Comparison of ENCODE assay signal across 17 mouse cellular contexts in the genomic region with DNA sequence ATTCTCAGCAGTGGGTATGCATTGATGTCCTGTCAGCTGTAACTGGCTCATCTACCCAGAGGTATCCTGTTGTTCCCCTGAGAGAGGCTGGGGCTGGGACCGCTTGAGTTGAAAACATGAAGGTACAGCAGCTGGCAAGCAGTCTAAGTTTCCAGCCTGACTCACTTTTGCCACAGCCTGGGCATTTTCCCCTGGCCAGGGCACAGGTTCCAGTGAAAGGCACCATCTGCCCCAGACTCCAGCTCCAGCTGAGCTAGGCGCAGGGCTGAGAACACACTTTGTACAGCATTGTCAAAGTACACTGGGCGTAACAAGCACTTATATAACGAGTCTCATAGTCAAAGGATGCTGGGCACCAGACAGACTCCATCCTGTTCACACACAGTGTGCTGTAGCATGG. TPM values are rescaled to one million over a fixed set of nuclear protein-coding genes. Genes with fewer than 3 reads are reported as not detected.
DNase-seq lines count a peak whose midpoint lies in the region; ATAC-seq and TF ChIP-seq lines count a peak whose summit lies in the region.
"Had no signal": no experiment of that assay in that cellular context is flagged by ENCODE, and none has a peak within 500 bp of the region (broad histone marks: within the 10 kb centered on the region; RNA-seq: fewer than 3 reads in every experiment).

No protein-coding gene starts in this region.

- H3K36me3 ChIP-seq in kidney, adult 2 months (ENCODE audit: control insufficient read depth, insufficient read depth, low read length) = no peaks in the 10 kb centered on the region
- H3K36me3 ChIP-seq: forebrain, embryonic 12.5 days; heart, embryonic 10.5 days; hindbrain, embryonic 10.5 days had no signal

- peak; percentile 14 for DNase-seq in adrenal gland, adult 2 months
- no peak for DNase-seq in adrenal gland, postnatal 25 days
- peak; percentile 83 for DNase-seq in kidney, adult 2 months
- no peak for DNase-seq in kidney, postnatal 10 days
- peak; percentile 24 for DNase-seq in brain, embryonic 14.5 days (ENCODE audit: low read depth)
- no peak for DNase-seq in left cerebral cortex, adult 8-10 months (ENCODE audit: low spot score in 2 of 2)
- DNase-seq in right cerebral cortex, adult 18-20 months = no peak
- DNase-seq: adrenal gland, postnatal 10 days; cerebellum, adult 18-20 months; liver; lung, adult 18-20 months; lung, postnatal 14 days had no signal

- H3K4me1 ChIP-seq in kidney, adult 2 months (ENCODE audit: control insufficient read depth, insufficient read depth, low read length) = no peaks in the 10 kb centered on the region; the same call in 1 of the 2 replicates

- no peak overlapping the region for H3K27ac ChIP-seq in kidney, adult 2 months (ENCODE audit: insufficient read depth, low read depth, low read length)
- H3K27ac ChIP-seq: forebrain, embryonic 12.5 days; hindbrain, embryonic 10.5 days; stomach, postnatal 0 days had no signal

- no peak overlapping the region for H3K4me3 ChIP-seq in kidney, adult 2 months (ENCODE audit: insufficient read depth, low read depth, low read length)
- H3K4me3 ChIP-seq: forebrain, embryonic 12.5 days; heart, embryonic 10.5 days; hindbrain, embryonic 10.5 days had no signal

- peak; percentile 26 for ATAC-seq in CD4-positive, CD25-positive, alpha-beta regulatory T cell, adult 4 months

- TF ChIP-seq POLR2A in kidney, adult 2 months (IDR thresholded peaks at IDR 0.05; ENCODE audit: low read depth, low read length) = no peak
- no peak for TF ChIP-seq POLR2A in brain, embryonic 14.5 days (IDR thresholded peaks at IDR 0.05; ENCODE audit: borderline replicate concordance, extremely low read depth, insufficient read depth, insufficient read length, poor library complexity, severe bottlenecking)

- 56% methylated on average over 4 of the region's 4 CpGs for WGBS in kidney, adult 2 months

- no peaks in the 10 kb centered on the region for H3K27me3 ChIP-seq in kidney, adult 2 months (replicated peaks; ENCODE audit: control insufficient read depth, insufficient read depth, low read length)
- H3K27me3 ChIP-seq: forebrain, embryonic 12.5 days had no signal

- no peak for TF ChIP-seq CTCF in kidney, adult 2 months (conservative IDR thresholded peaks at IDR 0.05; ENCODE audit: insufficient read depth, insufficient read length, low read depth, low read length)
- no peak for TF ChIP-seq CTCF in brain, embryonic 14.5 days (IDR thresholded peaks at IDR 0.05; ENCODE audit: borderline replicate concordance, extremely low read depth, insufficient read depth, insufficient read length)

RNA-seq across cellular contexts. Expression of a gene that starts 29.8 kb away (rescaled TPM):
- 100 to 1,000 TPM in 1 of 2 experiments, 10 to 100 TPM in 1; 96.8 to 113 TPM for total RNA-seq in adrenal gland, adult 2 months (2021)
- 83.3 and 84.5 TPM in 2 replicates for polyA plus RNA-seq in adrenal gland, adult 2 months (2012; rRNA removed)
- total RNA-seq in adrenal gland, postnatal 25 days (2021) = 85.6 and 86.7 TPM in 2 replicates
- 72.8 and 96.9 TPM in 2 replicates for polyA plus RNA-seq in kidney, adult 2 months (2012; rRNA removed)
- 10 to 100 TPM; 61.6 to 81.6 TPM for polyA plus RNA-seq in CD4-positive, CD25-positive, alpha-beta regulatory T cell, adult 4 months (2017; shearing (Covaris generic))
- 16.6 and 24.4 TPM in 2 replicates for polyA plus RNA-seq in brain, embryonic 14.5 days (2012; rRNA removed)
- total RNA-seq in left cerebral cortex, adult 8-10 months (2022) = 10 to 100 TPM in 1 of 4 experiments, 1 to 10 TPM in 3; 6.2 to 10.0 (median 7.5) TPM

Comparison
In these comparisons a context has a peak if more than half of its experiments do, and no peak if none do; other contexts are left out.
1. DNase-seq: peak in adrenal gland, adult 2 months (single experiment), kidney, adult 2 months (single experiment) and brain, embryonic 14.5 days (single experiment); none in adrenal gland, postnatal 25 days (single experiment), kidney, postnatal 10 days (single experiment), left cerebral cortex, adult 8-10 months (0 of 2) and right cerebral cortex, adult 18-20 months (single experiment).